Mouse (Mus musculus): ENCODE results near the gene Rhox2c.
"Not testable (repeated sequence)": the region's sequence is repeated elsewhere in the genome, so short reads cannot be mapped to it uniquely, and the experiment has no call there.

Rhox2c gene

GRCm38 (mm10) chrX:37453380-37453779, at the start of gene Rhox2c:
Gene Rhox2c (plus strand): TSS chrX:37453680.
- not testable (repeated sequence) for H3K27me3 ChIP-seq (ENCODE audit: insufficient read depth, low read length); H3K36me3 ChIP-seq (ENCODE audit: insufficient read depth, low read length); H3K9me3 ChIP-seq (ENCODE audit: low read length); H3K4me1 ChIP-seq (replicated peaks; ENCODE audit: low read depth, low read length); H3K4me3 ChIP-seq (replicated peaks; ENCODE audit: low read length)

- not testable (repeated sequence) for H3K27me3 ChIP-seq (ENCODE audit: insufficient read depth, low read length); H3K4me3 ChIP-seq (replicated peaks; ENCODE audit: low read length); H3K4me1 ChIP-seq (replicated peaks; ENCODE audit: low read depth, low read length); H3K36me3 ChIP-seq (ENCODE audit: insufficient read depth, low read length); H3K9me3 ChIP-seq (ENCODE audit: low read length)
Measured at GRCm38 (mm10) chrX:37411767-37412166, 41.7 kb upstream of the Rhox2c start, which contains the start of gene Rhox2b. Gene Rhox2b (plus strand): TSS chrX:37412067.

- not testable (repeated sequence) for H3K4me3 ChIP-seq (replicated peaks; ENCODE audit: low read length); H3K27me3 ChIP-seq (ENCODE audit: insufficient read depth, low read length); H3K4me1 ChIP-seq (replicated peaks; ENCODE audit: low read depth, low read length); H3K36me3 ChIP-seq (ENCODE audit: insufficient read depth, low read length); H3K9me3 ChIP-seq (ENCODE audit: low read length)
Measured at GRCm38 (mm10) chrX:37432194-37432593, 21.3 kb upstream of the Rhox2c start, which contains the start of gene Rhox4b. Gene Rhox4b (plus strand): TSS chrX:37432494.

GRCm38 (mm10) chrX:37458285-37458684, 4.8 kb downstream of the Rhox2c start, which contains the start of gene Rhox3c:
Gene Rhox3c (plus strand): TSS chrX:37458585.
- H3K4me1 ChIP-seq (replicated peaks; ENCODE audit: low read depth, low read length); H3K36me3 ChIP-seq (ENCODE audit: insufficient read depth, low read length); H3K9me3 ChIP-seq (ENCODE audit: low read length); H3K27me3 ChIP-seq (ENCODE audit: insufficient read depth, low read length); H3K4me3 ChIP-seq (replicated peaks; ENCODE audit: low read length): not testable (repeated sequence)

- not testable (repeated sequence) for H3K36me3 ChIP-seq (ENCODE audit: insufficient read depth, low read length); H3K4me1 ChIP-seq (replicated peaks; ENCODE audit: low read depth, low read length); H3K4me3 ChIP-seq (replicated peaks; ENCODE audit: low read length); H3K27me3 ChIP-seq (ENCODE audit: insufficient read depth, low read length); H3K9me3 ChIP-seq (ENCODE audit: low read length)
Measured at GRCm38 (mm10) chrX:37480037-37480436, 26.6 kb downstream of the Rhox2c start, which contains the start of gene Rhox4c. Gene Rhox4c (plus strand): TSS chrX:37480337.

GRCm38 (mm10) chrX:37514059-37514458, 60.6 kb downstream of the Rhox2c start, which contains the start of gene Rhox4d:
Gene Rhox4d (plus strand): TSS chrX:37514359.
- not testable (repeated sequence) for H3K36me3 ChIP-seq (ENCODE audit: insufficient read depth, low read length); H3K4me1 ChIP-seq (replicated peaks; ENCODE audit: low read depth, low read length); H3K4me3 ChIP-seq (replicated peaks; ENCODE audit: low read length); H3K9me3 ChIP-seq (ENCODE audit: low read length); H3K27me3 ChIP-seq (ENCODE audit: insufficient read depth, low read length)

Data from E14TG2a.4 (cell line).